Mouse (Mus musculus) gastrocnemius, postnatal 10 days (tissue): ENCODE results near the gene Hpd. TPM values are rescaled to one million over a fixed set of nuclear protein-coding genes. Genes with fewer than 3 reads are reported as not detected.

Experiments
- DNase-seq: peaks from one replicate; pipeline ENCODE4 v3.0.0; 2021; ENCODE audit warnings: mixed read lengths
- total RNA-seq, 2 experiments: library from RNA; stranded (reverse); gene quantifications; 2 replicates each; pipeline ENCODE4 v1.2.3; 2021

Hpd gene
- total RNA-seq, 2 experiments from 2014 or later = 0.61 TPM; not detected in 1

DNA sequence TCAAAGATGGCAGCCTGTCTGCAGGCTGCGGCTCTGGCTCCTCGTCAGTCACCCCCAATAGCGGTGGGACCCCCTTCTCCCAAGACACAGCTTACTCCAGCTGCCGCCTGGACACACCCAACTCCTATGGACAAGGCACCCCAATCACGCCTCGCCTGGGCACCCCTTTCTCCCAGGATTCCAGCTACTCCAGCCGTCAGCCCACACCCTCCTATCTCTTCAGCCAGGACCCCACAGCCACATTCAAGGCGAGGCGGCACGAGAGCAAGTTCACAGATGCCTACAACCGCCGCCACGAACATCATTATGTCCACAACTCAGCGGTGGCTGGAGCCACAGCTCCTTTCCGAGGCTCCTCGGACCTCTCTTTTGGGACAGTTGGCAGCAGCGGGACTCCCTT lies 35.0 kb downstream of the Hpd start:
- DNase-seq = no peak

DNA sequence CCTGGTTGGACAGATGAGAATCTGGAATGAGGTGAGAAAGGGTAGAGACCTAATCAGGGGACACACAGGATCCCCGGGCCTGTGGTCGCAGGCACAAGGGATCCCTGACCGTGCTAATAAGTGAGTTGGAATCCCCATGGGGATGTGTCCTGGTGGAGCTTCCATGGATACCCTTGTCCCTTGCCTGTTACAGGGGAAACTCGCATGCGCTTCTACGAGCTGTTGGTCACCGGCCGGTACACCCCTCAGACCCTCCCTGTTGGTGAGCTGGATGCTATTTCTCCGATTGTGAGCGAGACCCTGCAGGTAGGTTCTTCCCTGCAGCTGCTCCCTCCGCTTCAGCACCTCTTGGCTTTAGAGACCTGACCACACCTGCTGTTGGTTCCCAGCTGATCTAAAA lies 36.2 kb downstream of the Hpd start:
- no peak for DNase-seq

DNA sequence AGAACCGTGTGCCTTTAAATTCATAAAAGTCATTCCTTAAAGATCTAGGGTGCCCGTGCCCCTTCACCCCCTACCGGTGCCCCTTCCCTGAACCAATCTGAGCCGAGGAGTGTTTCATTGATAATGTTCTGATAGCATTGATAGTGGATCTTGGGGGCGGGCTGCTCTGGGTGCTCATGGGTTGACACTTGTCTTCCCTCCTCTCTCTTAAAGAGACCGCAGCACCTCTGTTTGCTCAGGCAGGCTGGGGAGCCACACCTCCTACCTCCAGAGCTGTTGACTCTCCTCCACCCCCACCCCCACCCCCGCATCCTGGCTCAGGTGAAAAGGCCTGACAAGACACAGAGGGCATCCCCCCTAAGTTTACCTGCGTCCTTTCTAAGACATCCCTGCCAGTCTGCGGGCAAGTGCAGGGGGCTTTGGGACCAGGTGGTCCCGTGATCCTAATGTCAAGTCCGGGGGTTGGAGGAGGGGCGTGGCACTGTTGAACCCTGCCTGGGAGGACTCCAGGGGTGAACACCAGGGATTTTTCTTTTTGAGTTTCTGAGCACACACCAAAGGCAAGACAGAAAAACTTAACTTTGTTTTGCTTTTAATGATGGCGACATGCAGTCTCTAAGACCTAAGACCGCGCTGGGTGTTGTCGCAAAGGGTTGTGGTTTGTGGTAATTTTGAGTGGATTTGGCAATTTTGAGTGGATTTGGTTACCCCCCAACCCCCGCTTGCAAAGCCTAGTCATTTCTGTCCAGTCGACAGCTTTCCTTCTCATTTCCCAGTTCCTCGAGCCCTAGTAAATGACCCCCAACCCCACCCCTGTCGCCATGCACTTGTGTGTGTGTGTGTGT lies 37.6 kb downstream of the Hpd start:
- no peak for DNase-seq

DNA sequence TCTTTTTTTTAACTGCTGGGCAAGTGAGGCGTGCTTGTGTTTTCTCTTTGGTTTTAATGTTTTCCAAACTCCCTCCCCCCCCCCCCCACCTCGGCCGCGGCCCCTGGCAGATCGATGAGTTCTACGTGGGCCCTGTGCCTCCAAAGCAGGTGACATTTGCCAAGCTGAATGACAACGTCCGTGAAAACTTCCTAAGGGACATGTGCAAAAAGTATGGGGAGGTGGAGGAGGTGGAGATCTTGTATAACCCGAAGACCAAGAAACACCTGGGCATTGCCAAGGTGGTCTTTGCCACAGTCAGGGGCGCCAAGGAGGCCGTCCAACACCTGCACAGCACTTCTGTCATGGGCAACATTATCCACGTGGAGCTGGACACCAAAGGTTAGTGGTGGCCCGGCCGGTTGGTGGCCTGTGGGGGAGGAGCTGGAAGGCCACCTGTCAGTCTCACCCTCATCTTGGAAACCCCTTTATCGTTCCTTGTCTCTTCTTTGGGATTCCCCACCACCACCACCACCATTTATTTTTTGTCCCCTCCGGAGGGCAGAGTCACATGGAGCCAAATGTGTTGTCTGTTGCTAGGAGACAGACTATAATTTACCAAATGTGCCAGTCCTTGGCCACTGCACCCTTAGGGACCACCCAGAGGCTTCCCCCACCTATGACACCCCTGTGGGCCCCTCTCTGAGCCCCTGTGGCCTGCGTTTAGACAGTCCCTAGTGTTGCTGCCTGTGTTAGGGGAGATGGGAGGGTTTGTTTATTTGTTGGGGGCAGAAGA lies 38.4 kb downstream of the Hpd start:
- no peak for DNase-seq

DNA sequence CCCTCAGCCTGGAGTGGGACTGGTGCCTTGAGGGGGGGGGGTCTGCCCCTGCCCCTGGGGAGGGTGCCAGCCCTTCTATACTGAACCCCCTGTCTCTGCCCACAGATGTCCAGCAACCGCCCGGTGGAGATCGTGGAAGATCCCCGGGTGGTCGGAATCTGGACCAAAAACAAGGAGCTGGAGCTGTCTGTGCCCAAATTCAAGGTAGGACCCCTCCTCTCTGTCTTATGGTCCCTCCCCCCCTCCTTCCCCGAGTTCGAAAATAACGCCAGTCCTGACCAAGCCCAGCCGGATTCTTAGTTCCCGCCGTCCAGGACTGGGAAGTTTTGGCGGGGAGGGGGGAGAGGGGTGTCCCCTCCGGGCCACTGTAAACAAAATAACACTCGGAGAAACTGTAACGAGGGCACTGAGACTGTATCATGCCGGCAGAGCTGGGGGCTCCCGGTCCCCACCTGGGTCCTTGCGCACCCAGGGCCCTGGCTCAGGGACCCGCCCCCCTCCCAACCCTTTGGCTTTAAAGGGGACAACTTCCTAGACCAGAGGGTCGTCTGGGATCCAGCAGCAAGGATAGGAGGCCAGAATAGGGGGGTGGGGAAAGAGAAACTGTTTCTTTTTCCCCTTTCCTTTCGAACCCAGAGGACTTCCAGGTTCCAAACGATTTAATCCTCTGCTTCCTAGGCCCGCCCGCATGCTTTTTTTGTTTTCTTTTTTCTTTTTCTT lies 39.1 kb downstream of the Hpd start:
- DNase-seq = no peak

DNA sequence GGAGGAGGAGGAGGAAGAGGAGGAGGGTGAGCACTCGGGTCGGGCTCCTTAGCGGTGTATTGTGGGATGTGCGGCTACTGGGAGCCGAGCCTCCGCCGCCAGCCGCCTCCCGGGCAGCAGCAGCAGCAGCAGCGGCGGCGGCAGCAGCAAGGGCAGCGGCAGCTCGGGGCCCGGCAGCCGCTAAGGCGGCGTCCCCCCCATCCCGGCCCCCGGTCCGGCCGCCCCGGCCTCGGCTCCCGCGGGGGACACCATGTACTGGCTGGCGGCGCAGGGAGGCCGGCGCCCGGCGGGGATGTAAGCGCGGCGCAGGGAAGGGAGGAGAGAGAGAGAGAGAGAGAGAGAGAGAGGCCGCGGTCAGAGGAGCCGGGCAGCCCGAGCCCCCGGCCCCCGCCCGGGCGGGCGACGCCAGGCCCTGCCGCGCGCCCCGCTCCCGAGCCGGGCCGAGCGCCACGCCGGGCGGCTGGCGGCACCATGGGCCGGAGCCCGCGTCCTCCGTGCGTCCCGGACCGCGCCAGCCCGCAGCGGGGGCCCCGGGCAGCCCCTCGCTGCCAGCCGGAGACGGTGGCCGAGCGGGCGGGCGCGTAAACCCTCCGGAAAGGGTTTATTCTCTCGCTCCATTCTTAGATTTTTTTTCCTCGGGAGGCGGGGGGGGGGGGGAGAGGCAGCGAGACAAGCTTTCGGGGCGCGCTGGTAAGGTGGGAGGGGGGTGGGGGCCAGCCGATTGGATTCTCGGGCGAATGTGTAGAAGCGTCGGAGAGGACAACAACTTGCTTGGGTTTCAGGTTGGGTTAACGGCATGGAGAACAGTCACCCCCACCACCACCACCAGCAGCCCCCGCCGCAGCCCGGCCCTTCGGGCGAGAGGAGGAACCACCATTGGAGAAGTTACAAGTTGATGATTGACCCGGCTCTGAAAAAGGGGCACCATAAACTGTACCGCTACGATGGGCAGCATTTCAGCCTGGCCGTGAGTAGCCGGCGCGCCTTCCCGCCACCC lies 40.1 kb downstream of the Hpd start, which contains the start of gene Setd1b:
TSS of gene Setd1b (plus strand) at position 33 of the 997 bp plus-strand sequence.
- peak; percentile 54 for DNase-seq

DNA sequence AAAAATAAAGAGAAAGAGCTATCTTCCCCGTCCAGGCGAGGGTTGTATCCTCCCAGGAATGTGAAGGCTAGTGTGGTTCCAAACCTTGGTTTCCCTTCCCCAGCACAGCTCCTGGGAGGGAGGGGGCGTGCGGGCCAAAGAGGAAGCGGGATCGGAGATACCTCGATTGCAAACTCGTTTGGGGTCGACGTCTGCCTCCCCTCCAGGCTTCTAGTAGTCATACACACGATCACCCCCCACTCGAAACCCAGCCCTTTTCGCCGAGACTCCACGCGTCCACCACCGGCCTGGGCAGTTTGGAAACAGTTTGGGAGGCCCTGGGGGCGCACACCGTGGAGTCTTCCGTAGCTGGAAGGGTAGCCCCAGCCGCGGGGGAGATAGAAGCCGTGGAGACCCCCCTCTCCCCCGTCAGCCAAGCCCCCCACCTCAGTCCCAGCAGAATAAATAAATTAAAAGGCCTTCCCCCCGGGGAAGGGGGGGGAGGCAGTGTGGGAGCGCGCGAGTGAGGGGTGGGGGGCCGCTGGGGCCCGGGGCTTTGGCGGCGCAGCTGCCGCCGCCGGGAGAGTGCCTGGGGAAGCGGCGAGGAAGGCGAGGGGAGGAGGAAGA lies 40.9 kb downstream of the Hpd start:
- peak; percentile 64 for DNase-seq

DNA sequence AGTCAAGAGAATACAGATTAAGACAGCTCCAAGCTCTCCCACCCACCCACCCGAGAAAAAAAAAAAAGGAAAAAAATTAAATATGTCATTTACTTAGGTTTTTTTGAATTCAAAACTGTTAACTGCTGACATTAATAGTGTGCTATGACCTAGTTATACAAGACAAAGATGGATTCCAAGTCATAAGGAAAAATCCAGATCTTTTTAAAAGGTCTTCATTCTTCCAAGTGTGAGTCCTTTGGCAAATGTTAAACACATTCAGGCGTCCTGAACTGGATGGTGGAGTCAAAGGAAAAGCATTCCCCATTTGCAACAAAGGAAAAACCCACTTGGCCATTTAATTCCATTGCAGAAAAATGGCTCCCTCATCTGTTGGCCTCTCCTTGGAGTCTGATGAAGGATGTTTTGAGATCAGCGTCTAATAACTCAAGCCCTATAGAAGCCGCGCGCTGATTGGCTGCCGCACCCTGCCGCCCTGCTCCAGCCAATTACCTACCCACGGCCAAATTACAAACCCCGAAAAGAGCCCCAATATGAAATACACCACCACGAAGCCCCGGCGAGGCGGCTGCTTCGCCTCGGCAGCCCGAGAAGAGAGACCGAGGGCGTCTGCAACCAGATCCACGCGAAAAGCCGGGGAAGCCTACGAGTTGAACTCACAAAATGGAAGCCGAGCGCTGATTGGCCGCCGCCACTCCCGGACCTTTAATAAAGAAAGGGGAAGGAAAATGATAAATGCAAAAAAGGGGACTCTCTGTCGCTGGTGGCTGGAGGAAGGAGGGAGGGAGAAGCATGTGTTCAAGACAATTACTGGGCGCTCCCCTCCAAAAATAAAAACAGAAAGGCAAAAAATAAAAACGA lies 41.6 kb downstream of the Hpd start:
- DNase-seq = peak; percentile 86

DNA sequence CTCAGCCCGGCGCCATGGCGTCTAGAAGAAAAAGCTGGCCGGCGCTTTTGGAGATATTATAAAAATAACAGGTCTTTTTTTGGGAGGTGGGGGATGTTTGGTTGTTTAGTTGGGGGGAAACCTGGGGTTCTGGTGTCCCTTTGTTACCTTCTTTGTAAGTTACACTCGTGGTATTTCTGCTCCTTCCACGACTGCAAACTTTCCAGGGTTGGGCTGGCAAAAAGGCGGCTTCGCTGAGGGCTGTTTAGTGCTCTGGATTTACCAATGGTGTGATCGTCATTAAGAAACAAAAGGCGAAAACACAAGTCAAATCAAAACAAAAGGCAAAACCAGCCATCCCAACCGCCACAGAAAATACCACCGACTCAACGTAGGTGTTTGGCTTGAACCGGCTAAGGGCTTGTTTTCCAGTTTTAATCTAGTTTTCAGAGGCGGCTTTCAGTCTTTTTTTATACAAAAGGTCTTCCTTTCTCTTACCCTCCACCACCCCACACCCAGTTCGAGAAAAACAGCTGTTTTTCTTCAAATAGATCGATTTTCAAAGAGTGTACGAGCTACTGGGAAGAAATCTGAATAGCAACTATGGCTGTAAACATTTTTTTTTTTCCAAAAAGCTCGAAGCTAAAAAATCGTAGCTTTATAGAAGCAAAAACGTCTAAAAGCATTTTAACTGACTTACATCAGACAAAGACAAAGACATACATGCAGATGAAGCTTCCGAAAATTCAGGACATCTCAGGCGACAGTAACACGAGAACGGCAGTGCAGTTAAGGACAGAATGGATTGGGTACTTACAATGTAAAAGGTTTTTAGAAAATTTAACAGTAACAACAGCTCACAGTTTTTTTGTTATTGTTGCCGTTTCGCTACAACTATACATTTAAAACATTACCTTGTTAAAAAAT lies 42.6 kb downstream of the Hpd start:
- DNase-seq = no peak

DNA sequence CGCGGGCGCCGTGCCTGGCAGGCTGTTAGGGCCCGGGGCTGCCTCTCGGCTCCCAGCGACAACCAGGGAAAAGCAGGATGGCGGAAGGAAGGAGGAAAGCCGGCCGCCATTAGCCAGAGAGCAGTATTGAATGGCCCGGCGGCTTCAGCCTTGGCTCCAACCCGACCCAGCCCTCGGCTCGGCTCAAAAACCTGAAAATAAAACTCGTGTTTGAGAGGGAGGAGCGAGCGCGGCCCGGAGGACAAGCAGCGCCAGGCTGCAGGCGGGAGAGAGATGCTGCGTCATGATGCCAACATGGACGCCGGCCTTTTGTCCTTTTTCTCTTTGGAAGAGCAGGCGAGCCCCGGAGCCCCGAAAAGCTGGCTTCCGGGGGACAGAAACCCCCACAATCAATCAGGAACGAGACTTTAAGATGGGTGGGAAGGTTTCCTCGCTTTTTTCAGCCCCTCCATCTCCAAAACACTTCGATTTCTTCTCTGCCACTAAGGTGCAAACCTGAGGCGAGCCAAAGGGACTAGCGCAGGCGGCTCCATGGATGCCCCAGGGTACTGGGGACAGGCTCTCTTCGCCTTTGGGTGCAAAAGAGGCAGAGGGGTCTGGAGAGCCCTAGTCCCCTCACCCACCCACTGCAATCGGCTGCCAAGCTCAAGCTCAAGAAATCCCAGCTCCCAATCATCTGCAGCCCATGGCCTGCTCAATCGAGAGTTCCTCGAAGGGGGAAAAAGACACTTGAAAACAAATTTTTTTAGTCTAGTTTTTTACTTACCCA lies 43.4 kb downstream of the Hpd start:
- peak; percentile 83 for DNase-seq

DNA sequence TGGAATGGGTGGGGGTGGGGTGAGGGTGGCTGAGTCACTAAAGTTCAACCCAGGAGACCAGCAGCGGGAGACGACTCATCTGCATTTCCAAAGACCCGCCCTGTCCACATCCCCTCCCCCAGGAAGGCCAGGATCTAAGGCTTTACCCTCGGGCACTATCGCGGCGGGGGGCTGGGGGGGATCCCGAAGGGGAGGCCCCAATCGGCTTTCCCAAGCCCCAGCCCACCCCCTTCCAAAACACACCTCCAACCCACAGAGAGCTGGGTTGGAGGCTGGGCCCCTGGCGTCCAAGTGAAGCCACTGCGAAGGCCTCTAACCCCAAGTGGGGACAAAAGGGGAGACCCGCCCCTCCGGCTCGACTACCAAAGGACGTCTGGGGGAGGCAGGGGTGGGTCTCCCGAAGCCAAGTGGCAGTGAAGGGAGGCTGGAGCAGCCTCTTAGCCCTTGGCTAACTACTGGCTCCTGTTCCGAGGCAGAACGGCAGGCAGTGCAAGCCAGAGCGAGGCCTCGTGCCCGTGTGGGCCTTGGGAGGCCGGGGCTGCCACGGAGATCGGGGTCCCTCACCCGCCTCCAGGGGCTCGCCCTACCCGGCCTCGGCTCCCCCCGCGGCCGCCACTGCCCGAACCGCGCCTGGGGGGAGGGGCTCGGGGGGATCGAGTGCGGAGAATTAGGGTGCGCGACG lies 44.2 kb downstream of the Hpd start:
- DNase-seq = peak; percentile 76

DNA sequence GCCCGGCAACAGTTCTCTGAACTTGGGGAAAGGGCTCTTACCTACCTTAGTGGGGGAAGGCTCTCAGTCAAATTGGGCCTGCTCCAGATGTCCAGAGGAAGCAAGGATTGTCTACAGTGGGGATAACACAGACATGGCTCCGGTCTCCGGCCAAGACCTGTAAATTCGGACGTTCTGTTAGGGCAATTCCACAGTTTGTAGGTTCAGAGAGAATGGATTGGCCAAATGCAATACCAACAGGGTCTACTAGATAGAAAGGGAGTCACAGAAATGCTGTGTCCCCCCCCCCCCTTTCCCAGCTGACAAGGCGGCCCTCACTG lies 44.7 kb downstream of the Hpd start:
- no peak for DNase-seq

DNA sequence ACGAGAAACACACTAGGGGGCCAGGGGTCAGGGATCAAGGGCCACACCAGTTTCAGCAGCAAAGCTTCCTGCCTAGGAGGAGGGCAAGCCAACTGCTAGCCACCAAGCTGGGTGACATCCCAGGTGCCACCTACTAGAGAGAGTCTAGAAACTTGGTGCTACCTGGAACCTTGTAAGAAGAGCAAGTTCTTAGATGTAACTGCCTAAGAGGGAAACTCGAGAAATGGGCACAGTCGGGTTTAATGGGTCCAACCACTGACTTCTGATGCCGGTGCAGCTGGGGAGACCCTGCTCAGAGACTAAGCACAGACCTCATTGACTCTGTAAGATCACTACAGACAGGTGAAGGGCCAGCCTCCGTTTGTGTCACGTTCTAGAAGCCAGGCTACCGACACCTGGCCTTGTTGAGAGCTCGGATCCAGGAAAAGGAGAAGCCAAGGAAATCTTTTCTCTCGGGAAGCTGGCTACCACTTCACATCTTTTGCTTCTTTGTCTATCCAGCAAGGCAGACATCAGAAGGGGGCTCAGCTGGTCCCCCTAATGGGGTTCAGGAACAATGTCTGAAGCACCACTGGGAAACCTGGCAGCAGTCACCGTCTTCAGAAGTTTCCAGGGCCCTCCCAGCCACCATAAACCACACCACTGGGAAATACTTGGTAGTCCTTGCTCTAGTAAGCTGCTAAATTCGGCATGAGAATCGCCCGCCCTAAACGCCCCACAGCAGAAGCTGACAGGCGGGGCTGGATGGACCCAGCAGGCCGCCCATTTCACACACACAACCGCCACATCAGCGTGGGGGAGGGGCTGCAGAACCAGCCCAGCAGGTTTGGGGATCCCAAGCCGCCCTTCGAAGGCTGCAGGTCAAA lies 45.2 kb downstream of the Hpd start:
- peak; percentile 92 for DNase-seq

DNA sequence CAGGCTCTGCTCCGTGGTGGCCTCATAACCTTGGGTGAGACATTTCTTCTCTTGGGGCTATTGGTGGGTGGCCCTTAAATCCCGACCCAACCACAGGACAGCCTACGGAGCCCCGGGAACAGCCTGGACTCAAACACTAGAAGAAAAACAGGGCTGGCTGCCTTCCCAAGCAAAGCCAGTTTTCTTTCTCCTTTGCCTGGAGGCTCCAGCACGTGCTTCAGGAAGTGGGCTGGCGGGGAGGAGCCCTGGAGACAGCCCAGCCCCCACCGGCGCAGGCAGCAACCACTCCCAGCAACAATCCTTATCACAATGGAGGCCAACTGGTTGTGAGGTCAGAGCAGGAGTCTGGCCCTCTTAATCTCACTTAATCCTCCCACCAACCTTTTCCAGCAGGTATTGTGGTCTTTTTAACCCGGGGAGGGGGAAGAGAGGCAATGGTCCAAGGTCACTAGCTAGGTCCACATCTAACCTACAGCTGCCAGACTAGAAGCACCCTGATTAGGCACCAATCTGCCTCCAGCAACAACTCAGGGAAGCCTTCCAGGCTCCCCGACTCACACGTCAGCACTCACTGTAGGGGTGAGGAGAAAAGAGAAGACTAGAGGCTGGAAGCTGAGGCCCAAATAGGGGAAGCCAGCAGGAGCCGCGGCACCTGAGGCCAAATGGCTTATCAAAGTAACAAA lies 46.0 kb downstream of the Hpd start:
- peak; percentile 88 for DNase-seq

DNA sequence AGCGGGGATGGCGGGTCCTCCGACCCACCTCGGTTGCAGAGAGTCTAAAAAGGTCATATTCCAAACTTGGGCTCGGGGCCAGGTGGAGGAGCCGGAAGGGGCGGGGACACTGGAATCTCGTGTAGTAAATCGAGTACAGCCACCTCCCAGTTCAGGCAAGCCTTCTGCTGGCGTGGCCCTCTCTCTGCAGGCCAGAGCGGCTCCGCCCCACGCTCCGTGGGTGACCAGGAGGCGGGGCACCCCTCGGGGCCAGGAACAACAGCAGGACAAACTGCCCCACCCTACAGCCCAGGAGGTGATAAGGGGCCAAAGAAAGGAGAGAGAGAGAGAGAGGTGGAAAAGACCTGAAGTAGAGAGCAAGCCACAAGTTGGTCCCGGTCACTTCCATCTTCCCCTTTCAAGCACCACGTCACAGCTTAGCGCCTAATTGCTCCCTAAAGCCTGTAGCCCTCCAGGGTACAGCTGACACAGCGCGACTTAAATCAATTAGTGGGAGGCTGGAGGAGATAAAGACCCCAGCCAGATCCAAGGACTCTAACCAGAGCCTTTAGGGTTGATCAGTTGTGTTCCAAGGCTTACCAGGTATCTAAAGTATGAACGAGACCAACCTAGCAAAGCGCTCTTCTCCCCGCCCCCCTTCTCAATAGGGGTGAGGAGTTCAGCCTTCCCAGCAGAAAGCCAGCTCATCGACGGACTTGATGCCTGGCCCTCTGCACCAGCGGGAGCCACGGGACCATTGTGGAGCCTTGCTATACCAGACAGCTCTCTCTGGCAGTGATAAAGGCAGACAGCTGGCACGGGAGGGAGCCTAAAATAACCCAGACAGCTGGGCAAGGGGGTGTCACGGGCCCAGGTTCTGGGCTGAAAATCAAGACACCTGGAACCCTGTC lies 46.8 kb downstream of the Hpd start:
- peak; percentile 90 for DNase-seq
